Mouse (Mus musculus): ENCODE data around the gene Armc6. TPM values are rescaled to one million over a fixed set of nuclear protein-coding genes. Genes with fewer than 3 reads are reported as not detected.
"Not testable (repeated sequence)": the region's sequence is repeated elsewhere in the genome, so short reads cannot be mapped to it uniquely, and the experiment has no call there.

Armc6 gene
- polyA plus RNA-seq, 1 experiment from 2014 or later, result 24.8 TPM

DNA sequence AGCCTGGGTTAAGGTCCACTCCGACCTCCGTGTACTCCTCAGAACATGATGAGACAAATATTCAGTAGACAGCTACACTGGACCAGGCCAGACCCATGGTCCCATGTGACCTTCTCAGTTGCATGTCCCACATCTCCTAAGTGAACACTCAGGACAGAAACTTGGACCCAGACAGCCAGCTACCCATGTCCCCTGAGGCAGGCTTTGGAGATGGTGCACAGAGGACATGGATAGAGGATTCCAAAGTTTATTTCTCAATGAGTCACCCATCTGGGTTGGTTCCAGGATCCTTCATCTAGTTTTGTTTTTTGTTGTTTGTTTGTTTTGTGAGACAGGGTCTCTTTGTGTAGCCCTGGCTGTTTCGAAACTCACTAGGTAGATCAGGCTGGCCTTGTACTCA, 13.4 kb downstream of the Armc6 start:
- Histone ChIP-seq H3K9ac (ENCODE audit: low read depth, low read length) (0 out of 2 replicates have a peak overlapping the region, but pooled peaks have one; percentile 18), H3K27ac (ENCODE audit: low read depth, low read length) (no peak overlapping the region), H3K27me3 (ENCODE audit: control insufficient read depth, insufficient read depth, low read length) (no peaks in the 10 kb centered on the region), H3K4me3 (ENCODE audit: low read length) (no peak overlapping the region), H3K4me1 (ENCODE audit: control insufficient read depth, insufficient read depth, low read length) (no peaks in the 10 kb centered on the region), H3K36me3 (ENCODE audit: control insufficient read depth, insufficient read depth, low read length) (peaks cover 33% of the 10 kb centered on the region), H3K9me3 (ENCODE audit: control insufficient read depth, low read length) (no peaks in the 10 kb centered on the region), H3K4me2 (replicated peaks; ENCODE audit: low read depth, low read length) (no peak overlapping the region)
- WGBS, result 96% methylated on average over 3 of the region's 3 CpGs
- no peak for ATAC-seq (ENCODE audit: low FRiP score, low TSS enrichment)

DNA sequence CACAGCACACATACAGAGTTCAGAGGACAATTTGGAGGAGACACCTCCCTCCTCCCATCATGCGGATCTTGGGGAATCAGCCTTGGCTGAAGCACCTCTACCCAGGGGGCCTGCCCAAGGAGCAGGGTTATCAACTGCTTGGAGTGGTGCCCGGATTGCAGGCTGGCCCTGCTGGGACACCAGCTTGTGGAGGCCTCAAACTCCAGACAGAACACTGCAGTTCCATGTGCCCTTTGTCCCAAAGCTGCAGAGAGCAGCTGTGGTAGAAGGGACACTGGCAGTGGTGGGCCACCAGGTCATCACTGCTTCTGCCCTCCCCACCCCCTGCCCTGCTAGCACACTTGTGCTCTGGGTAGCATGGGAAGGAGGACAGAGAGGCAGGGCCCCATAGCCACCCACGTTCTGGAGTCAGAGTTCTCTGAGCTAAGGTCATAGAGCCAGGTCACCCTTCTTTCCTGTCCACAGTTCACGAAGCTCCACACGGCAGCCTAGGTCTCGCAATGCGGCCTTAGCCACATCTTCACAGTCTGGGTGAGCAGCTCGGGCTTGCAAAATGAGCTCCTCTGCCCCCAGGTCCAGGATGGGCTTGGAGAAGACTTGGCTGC, 13.9 kb downstream of the Armc6 start:
- Histone ChIP-seq H3K4me2 (replicated peaks; ENCODE audit: low read depth, low read length) (no peak overlapping the region), H3K4me1 (ENCODE audit: control insufficient read depth, insufficient read depth, low read length) (no peaks in the 10 kb centered on the region), H3K9ac (ENCODE audit: low read depth, low read length) (0 out of 2 replicates have a peak overlapping the region, but pooled peaks have one; percentile 18), H3K27ac (ENCODE audit: low read depth, low read length) (no peak overlapping the region), H3K27me3 (ENCODE audit: control insufficient read depth, insufficient read depth, low read length) (no peaks in the 10 kb centered on the region), H3K4me3 (ENCODE audit: low read length) (no peak overlapping the region), H3K9me3 (ENCODE audit: control insufficient read depth, low read length) (no peaks in the 10 kb centered on the region), H3K36me3 (ENCODE audit: control insufficient read depth, insufficient read depth, low read length) (peaks cover 33% of the 10 kb centered on the region)
- no peak for ATAC-seq (ENCODE audit: low FRiP score, low TSS enrichment)
- 67% methylated on average over 8 of the region's 8 CpGs for WGBS

DNA sequence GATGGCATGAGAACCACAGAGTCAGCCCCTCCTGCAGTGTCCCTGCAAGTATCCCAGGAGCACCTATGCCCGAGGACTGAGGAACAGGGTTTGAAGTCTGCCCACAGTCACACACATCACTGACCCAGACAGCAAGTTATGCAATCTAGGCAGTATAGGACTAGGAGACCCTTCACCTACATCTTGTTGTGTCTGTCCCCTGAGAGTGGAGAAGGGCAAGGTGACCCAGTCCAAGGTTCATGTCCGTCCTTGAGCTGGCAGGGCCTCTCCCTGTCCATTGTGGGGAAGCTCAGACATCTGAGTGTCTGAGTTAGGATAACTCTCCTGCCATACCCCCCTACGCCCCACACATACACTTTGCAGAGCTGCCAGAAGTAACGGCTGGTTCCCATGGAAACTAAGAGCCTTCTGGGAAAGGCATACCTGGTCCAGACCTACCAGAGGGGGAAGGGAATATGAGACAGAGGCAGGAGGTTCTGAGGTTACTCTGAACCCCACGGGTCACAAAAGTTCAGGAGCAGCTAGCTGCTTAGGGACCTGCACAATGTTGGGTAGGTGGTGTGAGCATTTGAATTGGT, 15.1 kb downstream of the Armc6 start:
- ATAC-seq (ENCODE audit: low FRiP score, low TSS enrichment), result no peak

DNA sequence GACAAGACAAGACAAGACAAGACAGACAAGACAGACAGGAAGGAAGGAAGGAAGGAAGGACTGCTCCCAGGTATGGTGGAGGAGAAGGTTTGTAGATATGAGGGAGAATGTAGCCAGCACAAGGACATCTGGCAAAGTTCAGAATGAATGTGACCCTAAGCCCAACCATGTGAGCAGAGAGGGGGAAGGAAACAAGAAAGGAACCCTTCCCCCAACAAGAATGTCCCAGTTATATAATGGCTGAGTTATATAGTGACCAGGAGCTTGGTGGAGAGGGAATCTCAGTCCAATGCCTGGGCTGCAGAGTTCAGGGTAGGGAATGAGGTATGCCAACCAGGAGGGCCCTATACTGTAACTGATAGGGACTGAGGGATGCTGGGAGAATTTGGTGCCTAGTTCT, 16.8 kb downstream of the Armc6 start:
- H3K27me3 ChIP-seq (ENCODE audit: control insufficient read depth, insufficient read depth, low read length), result no peaks in the 10 kb centered on the region
- peaks cover 9% of the 10 kb centered on the region for H3K36me3 ChIP-seq (ENCODE audit: control insufficient read depth, insufficient read depth, low read length)
- no peaks in the 10 kb centered on the region for H3K9me3 ChIP-seq (ENCODE audit: control insufficient read depth, low read length)
- no peak for ATAC-seq (ENCODE audit: low FRiP score, low TSS enrichment)
- no peak overlapping the region for H3K27ac ChIP-seq (ENCODE audit: low read depth, low read length)
- H3K4me3 ChIP-seq (ENCODE audit: low read length), result no peak overlapping the region
- no peaks in the 10 kb centered on the region for H3K4me1 ChIP-seq (ENCODE audit: control insufficient read depth, insufficient read depth, low read length)
- no peak overlapping the region for H3K9ac ChIP-seq (ENCODE audit: low read depth, low read length)
- H3K4me2 ChIP-seq (replicated peaks; ENCODE audit: low read depth, low read length), result no peak overlapping the region

More for the DNA sequence above, 15.1 kb downstream of the Armc6 start:
- no peak overlapping the region for H3K4me2 ChIP-seq (replicated peaks; ENCODE audit: low read depth, low read length)
- H3K4me3 ChIP-seq (ENCODE audit: low read length), result no peak overlapping the region
- H3K9me3 ChIP-seq (ENCODE audit: control insufficient read depth, low read length), result no peaks in the 10 kb centered on the region
- H3K4me1 ChIP-seq (ENCODE audit: control insufficient read depth, insufficient read depth, low read length), result no peaks in the 10 kb centered on the region
- H3K9ac ChIP-seq (ENCODE audit: low read depth, low read length), result no peak overlapping the region
- no peaks in the 10 kb centered on the region for H3K27me3 ChIP-seq (ENCODE audit: control insufficient read depth, insufficient read depth, low read length)
- WGBS, result 58% methylated on average over 5 of the region's 5 CpGs
- no peak overlapping the region for H3K27ac ChIP-seq (ENCODE audit: low read depth, low read length)
- peaks cover 22% of the 10 kb centered on the region for H3K36me3 ChIP-seq (ENCODE audit: control insufficient read depth, insufficient read depth, low read length)

GRCm38 (mm10) chr8:70216566-70216965, 17.7 kb downstream of the Armc6 start:
- Histone ChIP-seq H3K4me3 (ENCODE audit: low read length) (no peak overlapping the region), H3K27me3 (ENCODE audit: control insufficient read depth, insufficient read depth, low read length) (no peaks in the 10 kb centered on the region), H3K4me2 (replicated peaks; ENCODE audit: low read depth, low read length) (no peak overlapping the region), H3K9ac (ENCODE audit: low read depth, low read length) (no peak overlapping the region), H3K9me3 (ENCODE audit: control insufficient read depth, low read length) (no peaks in the 10 kb centered on the region), H3K4me1 (ENCODE audit: control insufficient read depth, insufficient read depth, low read length) (0 out of 2 replicates have a peak, but pooled peaks cover 1% of the 10 kb centered on the region), H3K36me3 (ENCODE audit: control insufficient read depth, insufficient read depth, low read length) (0 out of 2 replicates have a peak, but pooled peaks cover under 1% of the 10 kb centered on the region), H3K27ac (ENCODE audit: low read depth, low read length) (no peak overlapping the region)
- 79% methylated on average over 1 of the region's 1 CpGs for WGBS
- no peak for ATAC-seq (ENCODE audit: low FRiP score, low TSS enrichment)

- H3K4me3 ChIP-seq (ENCODE audit: low read length); H3K27me3 ChIP-seq (ENCODE audit: control insufficient read depth, insufficient read depth, low read length); H3K36me3 ChIP-seq (ENCODE audit: control insufficient read depth, insufficient read depth, low read length); ATAC-seq (ENCODE audit: low FRiP score, low TSS enrichment); H3K9ac ChIP-seq (ENCODE audit: low read depth, low read length); H3K9me3 ChIP-seq (ENCODE audit: control insufficient read depth, low read length); H3K4me1 ChIP-seq (ENCODE audit: control insufficient read depth, insufficient read depth, low read length); H3K4me2 ChIP-seq (replicated peaks; ENCODE audit: low read depth, low read length); H3K27ac ChIP-seq (ENCODE audit: low read depth, low read length): not testable (repeated sequence)
- WGBS, result 69% methylated on average over 3 of the region's 3 CpGs
Observed at GRCm38 (mm10) chr8:70216161-70216560, 18.1 kb downstream of the Armc6 start.

- ATAC-seq (ENCODE audit: low FRiP score, low TSS enrichment), result no peak
Observed at GRCm38 (mm10) chr8:70215092-70215491, 19.2 kb downstream of the Armc6 start.

GRCm38 (mm10) chr8:70214411-70214810, 19.9 kb downstream of the Armc6 start:
- no peak overlapping the region for H3K27ac ChIP-seq (ENCODE audit: low read depth, low read length)
- ATAC-seq (ENCODE audit: low FRiP score, low TSS enrichment), result no peak
- 74% methylated on average over 3 of the region's 3 CpGs for WGBS
- no peak overlapping the region for H3K9ac ChIP-seq (ENCODE audit: low read depth, low read length)
- peaks cover 12% of the 10 kb centered on the region; the same call in 1 of the 2 replicates for H3K4me1 ChIP-seq (ENCODE audit: control insufficient read depth, insufficient read depth, low read length)
- no peaks in the 10 kb centered on the region for H3K36me3 ChIP-seq (ENCODE audit: control insufficient read depth, insufficient read depth, low read length)
- H3K4me3 ChIP-seq (ENCODE audit: low read length), result no peak overlapping the region
- no peaks in the 10 kb centered on the region for H3K27me3 ChIP-seq (ENCODE audit: control insufficient read depth, insufficient read depth, low read length)
- H3K9me3 ChIP-seq (ENCODE audit: control insufficient read depth, low read length), result no peaks in the 10 kb centered on the region
- no peak overlapping the region for H3K4me2 ChIP-seq (replicated peaks; ENCODE audit: low read depth, low read length)

More at GRCm38 (mm10) chr8:70215092-70215491, 19.2 kb downstream of the Armc6 start:
- Histone ChIP-seq H3K4me1 (ENCODE audit: control insufficient read depth, insufficient read depth, low read length) (peaks cover 11% of the 10 kb centered on the region; the same call in 1 of the 2 replicates), H3K4me2 (replicated peaks; ENCODE audit: low read depth, low read length) (no peak overlapping the region), H3K4me3 (ENCODE audit: low read length) (no peak overlapping the region), H3K36me3 (ENCODE audit: control insufficient read depth, insufficient read depth, low read length) (no peaks in the 10 kb centered on the region), H3K9me3 (ENCODE audit: control insufficient read depth, low read length) (no peaks in the 10 kb centered on the region), H3K27me3 (ENCODE audit: control insufficient read depth, insufficient read depth, low read length) (no peaks in the 10 kb centered on the region), H3K9ac (ENCODE audit: low read depth, low read length) (no peak overlapping the region), H3K27ac (ENCODE audit: low read depth, low read length) (no peak overlapping the region)
- WGBS, result 77% methylated on average over 5 of the region's 5 CpGs

All from kidney, embryonic 14.5 days (tissue).